Mouse (Mus musculus): ENCODE measurements around the gene C9. TPM values are rescaled to one million over a fixed set of nuclear protein-coding genes. Genes with fewer than 3 reads are reported as not detected.

Gene C9
- 1.6 and 1.7 TPM in 2 replicates for polyA plus RNA-seq (2012; rRNA removed)

GRCm38 (mm10) chr15:6445135-6445534 lies at the start of gene C9:
Gene C9, plus strand, starts transcription at chr15:6445327.

GRCm38 (mm10) chr15:6522653-6523167 lies 77.6 kb downstream of the C9 start, which contains the start of gene Fyb:
Gene Fyb, plus strand, starts transcription at chr15:6522853.

Other genes starting within 250 kb of the C9 start
- 7.9 and 8.7 TPM in 2 replicates for gene Dab2, start 145.5 kb upstream of the C9 start, polyA plus RNA-seq (2012; rRNA removed)
- gene Fyb, start 77.5 kb downstream of the C9 start, polyA plus RNA-seq (2012; rRNA removed) = 9.7 and 12.0 TPM in 2 replicates

Data from liver, embryonic 14 days (tissue).